Mouse (Mus musculus) limb, embryonic 14.5 days (tissue): Measurements from ENCODE around the gene Heatr9. TPM values are rescaled to one million over a fixed set of nuclear protein-coding genes. Genes with fewer than 3 reads are reported as not detected.

Experiments used
- ATAC-seq: fragments of 200-750 bp; cut with Nextera tagmentation; 2 replicates; pipeline ENCODE4 v1.8.0; 2017; ENCODE audit warnings: low read depth, moderate number of reproducible peaks, moderate TSS enrichment; ENCODE audit not compliant: low FRiP score
- DNase-seq: peaks from one replicate; pipeline ENCODE4 v3.0.0-alpha.2; 2015; ENCODE audit warnings: low spot score
- H3K27ac ChIP-seq: fragments of 300-500 bp; sonication (generic); replicated peaks from 2 replicates; pipeline ENCODE4 v1.5.1; 2014; ENCODE audit warnings: low read depth, mild to moderate bottlenecking, low read length, moderate library complexity, mixed read lengths
- H3K27me3 ChIP-seq: fragments of 300-500 bp; sonication (generic); 2 replicates; pipeline ENCODE4 v1.6.1; 2014; ENCODE audit warnings: low read length, mixed read lengths; ENCODE audit not compliant: control insufficient read depth, insufficient read depth
- H3K36me3 ChIP-seq: fragments of 300-500 bp; sonication (generic); 2 replicates; pipeline ENCODE4 v1.6.1; 2014; ENCODE audit warnings: mild to moderate bottlenecking, low read length, moderate library complexity, mixed read lengths; ENCODE audit not compliant: control insufficient read depth, insufficient read depth
- H3K4me1 ChIP-seq: fragments of 300-500 bp; sonication (generic); 2 replicates; pipeline ENCODE4 v1.6.1; 2014; ENCODE audit warnings: antibody characterized with exemption, low read length, mixed read lengths; ENCODE audit not compliant: control insufficient read depth, insufficient read depth
- H3K4me2 ChIP-seq: fragments of 300-500 bp; sonication (generic); replicated peaks from 2 replicates; pipeline ENCODE4 v1.6.1; 2014; ENCODE audit warnings: low read depth, mild to moderate bottlenecking, low read length, moderate library complexity; ENCODE audit not compliant: severe bottlenecking
- H3K4me3 ChIP-seq: fragments of 300-500 bp; sonication (generic); replicated peaks from 2 replicates; pipeline ENCODE4 v1.5.1; 2014; ENCODE audit warnings: low read length
- H3K9ac ChIP-seq: fragments of 300-500 bp; sonication (generic); 2 replicates; pipeline ENCODE4 v1.6.1; 2014; ENCODE audit warnings: mild to moderate bottlenecking, low read depth, low read length, moderate library complexity; ENCODE audit not compliant: severe bottlenecking
- H3K9me3 ChIP-seq: fragments of 300-500 bp; sonication (generic); 2 replicates; pipeline ENCODE4 v1.6.1; 2016; ENCODE audit warnings: low read length; ENCODE audit not compliant: control insufficient read depth
- POLR2A ChIP-seq: fragments of 200-500 bp; IDR thresholded peaks from 2 replicates; pipeline ENCODE4 v1.8.0; 2012; ENCODE audit warnings: inconsistent platforms, mild to moderate bottlenecking, moderate library complexity, borderline replicate concordance; ENCODE audit not compliant: insufficient read depth, insufficient read length; ENCODE audit errors: extremely low read depth
- WGBS: fragments of 180-500 bp; shearing (Covaris S2); extraction: QIAGEN DNeasy Blood & Tissue Kit; methylation state at CpG from one replicate; pipeline ENCODE4 v1.1.7; 2014; 5-methylcytosine and 5-hydroxymethylcytosine counted together
- polyA plus RNA-seq, 2 experiments: library from polyadenylated mRNA; depleted of rRNA in 1 of 2; stranded (reverse) in 1 of 2; unstranded in 1 of 2; fragments of >200 nt; fragmentation: Nextera tagmentation in 1 of 2; extraction: Ambion mirVana in 1 of 2; gene quantifications; 2 replicates each; pipeline versions ENCODE4 v1.2.1 to v1.2.3; 2012 to 2014

The Heatr9 gene
- polyA plus RNA-seq, 2 experiments = not detected

GRCm38 (mm10) chr11:83566617-83567016, 44.6 kb upstream of the Heatr9 start:
- Histone ChIP-seq H3K9ac (no peak overlapping the region), H3K9me3 (no peaks in the 10 kb centered on the region), H3K4me2 (no peak overlapping the region), H3K4me3 (no peak overlapping the region), H3K27ac (no peak overlapping the region), H3K27me3 (no peaks in the 10 kb centered on the region), H3K4me1 (no peaks in the 10 kb centered on the region), H3K36me3 (no peaks in the 10 kb centered on the region)
- ATAC-seq (no peak), DNase-seq (no peak)
- no peak for TF ChIP-seq POLR2A

GRCm38 (mm10) chr11:83563754-83564153, 41.8 kb upstream of the Heatr9 start:
- DNase-seq (peak; percentile 33), ATAC-seq (no peak)
- Histone ChIP-seq H3K9ac (no peak overlapping the region), H3K4me1 (no peaks in the 10 kb centered on the region), H3K4me2 (no peak overlapping the region), H3K4me3 (no peak overlapping the region), H3K36me3 (no peaks in the 10 kb centered on the region), H3K27ac (no peak overlapping the region), H3K9me3 (no peaks in the 10 kb centered on the region), H3K27me3 (no peaks in the 10 kb centered on the region)
- WGBS = 67% methylated on average over 2 of the region's 2 CpGs
- TF ChIP-seq POLR2A = no peak

GRCm38 (mm10) chr11:83562311-83562887, 40.4 kb upstream of the Heatr9 start:
- DNase-seq (no peak), ATAC-seq (no peak)
- Histone ChIP-seq H3K9me3 (no peaks in the 10 kb centered on the region), H3K36me3 (no peaks in the 10 kb centered on the region), H3K27ac (no peak overlapping the region), H3K4me2 (no peak overlapping the region), H3K9ac (no peak overlapping the region), H3K27me3 (no peaks in the 10 kb centered on the region), H3K4me3 (no peak overlapping the region), H3K4me1 (no peaks in the 10 kb centered on the region)
- WGBS = 73% methylated on average over 6 of the region's 6 CpGs
- no peak for TF ChIP-seq POLR2A

- Histone ChIP-seq H3K4me3 (no peak overlapping the region), H3K27ac (no peak overlapping the region), H3K9me3 (no peaks in the 10 kb centered on the region), H3K4me2 (no peak overlapping the region), H3K4me1 (no peaks in the 10 kb centered on the region), H3K27me3 (no peaks in the 10 kb centered on the region), H3K36me3 (no peaks in the 10 kb centered on the region), H3K9ac (no peak overlapping the region)
- DNase-seq (no peak), ATAC-seq (no peak)
- 76% methylated on average over 6 of the region's 6 CpGs for WGBS
- no peak for TF ChIP-seq POLR2A
Measured at GRCm38 (mm10) chr11:83560405-83560804, 38.4 kb upstream of the Heatr9 start.

- Histone ChIP-seq H3K4me3 (no peak overlapping the region), H3K4me1 (no peaks in the 10 kb centered on the region), H3K27me3 (no peaks in the 10 kb centered on the region), H3K4me2 (no peak overlapping the region), H3K9ac (no peak overlapping the region), H3K9me3 (no peaks in the 10 kb centered on the region), H3K27ac (no peak overlapping the region), H3K36me3 (no peaks in the 10 kb centered on the region)
- WGBS = 68% methylated on average over 10 of the region's 10 CpGs
- no peak for DNase-seq
- TF ChIP-seq POLR2A = no peak
- ATAC-seq = no peak
Measured at GRCm38 (mm10) chr11:83557074-83557473, 35.1 kb upstream of the Heatr9 start.
